Mouse (Mus musculus) left cerebral cortex, postnatal 4 days (tissue): ENCODE data around the gene Ptprn2. TPM values are rescaled to one million over a fixed set of nuclear protein-coding genes. Genes with fewer than 3 reads are reported as not detected.
"Not testable (repeated sequence)": the region's sequence is repeated elsewhere in the genome, so short reads cannot be mapped to it uniquely, and the experiment has no call there.

Experiments
- DNase-seq: peaks from one replicate; pipeline ENCODE4 v3.0.0-alpha.2; 2022
- intact Hi-C: fragments of 180-260 bp; cut with DNase I; formaldehyde crosslinking; loops from one replicate; pipeline ENCODE4 v1.15.1; 2025
- total RNA-seq, 2 experiments: library from RNA; stranded (reverse); gene quantifications; 2 replicates each; pipeline ENCODE4 v1.2.3; 2021

Ptprn2 gene
- total RNA-seq, 2 experiments from 2014 or later, result 172 to 180 TPM

- intact Hi-C loops, result no loop called here
- DNase-seq, result no peak
These were observed 27.0 kb downstream of the Ptprn2 start for GRCm38 (mm10) chr12:116512482-116512881.

GRCm38 (mm10) chr12:116513788-116514187 lies 28.3 kb downstream of the Ptprn2 start:
- DNase-seq, intact Hi-C loops: not testable (repeated sequence)

- intact Hi-C loops, result no loop called here
- no peak for DNase-seq
These were observed 30.3 kb downstream of the Ptprn2 start for GRCm38 (mm10) chr12:116515824-116516223.

GRCm38 (mm10) chr12:116528861-116529260 lies 43.3 kb downstream of the Ptprn2 start:
- no peak for DNase-seq
- intact Hi-C loops, result no loop called here

GRCm38 (mm10) chr12:116533281-116533680 lies 47.8 kb downstream of the Ptprn2 start:
- intact Hi-C loops, result no loop called here

GRCm38 (mm10) chr12:116539305-116539704 lies 53.8 kb downstream of the Ptprn2 start:
- intact Hi-C loops, result no loop called here
- no peak for DNase-seq

More at GRCm38 (mm10) chr12:116533281-116533680, 47.8 kb downstream of the Ptprn2 start:
- no peak for DNase-seq

- peak; percentile 28 for DNase-seq
- intact Hi-C loops, result no loop called here
These were observed 55.1 kb downstream of the Ptprn2 start for GRCm38 (mm10) chr12:116540608-116541007.

- intact Hi-C loops, result no loop called here
- peak; percentile 84 for DNase-seq
These were observed 64.5 kb downstream of the Ptprn2 start for GRCm38 (mm10) chr12:116550031-116550430.

GRCm38 (mm10) chr12:116551516-116551915 lies 66.0 kb downstream of the Ptprn2 start:
- DNase-seq, result no peak
- intact Hi-C loops, result no loop called here

GRCm38 (mm10) chr12:116552306-116552705 lies 66.8 kb downstream of the Ptprn2 start:
- intact Hi-C loops, result no loop called here
- no peak for DNase-seq

- DNase-seq, result no peak
- intact Hi-C loops, result no loop called here
These were observed 67.8 kb downstream of the Ptprn2 start for GRCm38 (mm10) chr12:116553361-116553760.

GRCm38 (mm10) chr12:116555964-116556363 lies 70.4 kb downstream of the Ptprn2 start:
- no peak for DNase-seq
- intact Hi-C loops, result no loop called here

- intact Hi-C loops, result no loop called here
- no peak for DNase-seq
These were observed 78.9 kb downstream of the Ptprn2 start for GRCm38 (mm10) chr12:116564441-116564840.

- DNase-seq, result no peak
- intact Hi-C loops, result no loop called here
These were observed 81.2 kb downstream of the Ptprn2 start for GRCm38 (mm10) chr12:116566672-116567071.

GRCm38 (mm10) chr12:116567170-116567569 lies 81.7 kb downstream of the Ptprn2 start:
- no peak for DNase-seq
- intact Hi-C loops, result no loop called here

- intact Hi-C loops, result no loop called here
- no peak for DNase-seq
These were observed 84.0 kb downstream of the Ptprn2 start for GRCm38 (mm10) chr12:116569568-116569967.

GRCm38 (mm10) chr12:116574102-116574501 lies 88.6 kb downstream of the Ptprn2 start:
- no peak for DNase-seq
- intact Hi-C loops, result no loop called here

GRCm38 (mm10) chr12:116574720-116575119 lies 89.2 kb downstream of the Ptprn2 start:
- intact Hi-C loops, result no loop called here
- DNase-seq, result no peak

- intact Hi-C loops, DNase-seq: not testable (repeated sequence)
These were observed 92.4 kb downstream of the Ptprn2 start for GRCm38 (mm10) chr12:116577917-116578316.

GRCm38 (mm10) chr12:116580827-116581544 lies 95.5 kb downstream of the Ptprn2 start:
- intact Hi-C loops, result no loop called here
- DNase-seq, result no peak

GRCm38 (mm10) chr12:116581864-116582263 lies 96.3 kb downstream of the Ptprn2 start:
- no peak for DNase-seq
- intact Hi-C loops, result no loop called here

- intact Hi-C loops, result no loop called here
- no peak for DNase-seq
These were observed 97.3 kb downstream of the Ptprn2 start for GRCm38 (mm10) chr12:116582829-116583228.

GRCm38 (mm10) chr12:116585001-116585400 lies 99.5 kb downstream of the Ptprn2 start:
- intact Hi-C loops, result no loop called here
- DNase-seq, result no peak
